Mouse (Mus musculus): Measurements from ENCODE around the gene Htr1b.

The Htr1b gene

GRCm38 (mm10) chr9:81633437-81633973 lies at the start of gene Htr1b:
TSS of gene Htr1b (minus strand) at chr9:81633828.
- no peak for DNase-seq (ENCODE audit: low read depth)

- DNase-seq (ENCODE audit: low read depth): no peak
Measured at GRCm38 (mm10) chr9:81676716-81677115, 43.1 kb upstream of the Htr1b start.

DNA sequence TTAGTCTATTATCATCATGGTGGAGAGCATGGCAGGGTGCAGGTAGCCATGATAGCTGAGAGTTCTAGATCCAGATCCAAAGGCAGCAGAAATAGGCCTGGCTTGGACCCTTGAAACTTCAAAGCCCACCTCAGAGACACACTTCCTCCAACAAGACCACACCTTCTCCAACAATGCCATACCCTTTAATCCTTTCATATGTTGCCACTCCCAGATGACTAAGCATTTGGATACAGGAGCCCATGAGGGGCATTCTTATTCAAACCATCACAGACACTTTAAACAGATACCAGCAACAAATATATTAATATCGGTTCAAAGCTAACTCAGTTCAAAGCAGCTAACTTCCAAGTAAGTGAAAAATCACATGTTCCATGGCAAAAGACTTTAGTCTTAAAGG lies 3.9 kb upstream of the Htr1b start:
- DNase-seq (ENCODE audit: low read depth): no peak

GRCm38 (mm10) chr9:81635109-81635508 lies 1.5 kb upstream of the Htr1b start:
- no peak for DNase-seq (ENCODE audit: low read depth)

DNA sequence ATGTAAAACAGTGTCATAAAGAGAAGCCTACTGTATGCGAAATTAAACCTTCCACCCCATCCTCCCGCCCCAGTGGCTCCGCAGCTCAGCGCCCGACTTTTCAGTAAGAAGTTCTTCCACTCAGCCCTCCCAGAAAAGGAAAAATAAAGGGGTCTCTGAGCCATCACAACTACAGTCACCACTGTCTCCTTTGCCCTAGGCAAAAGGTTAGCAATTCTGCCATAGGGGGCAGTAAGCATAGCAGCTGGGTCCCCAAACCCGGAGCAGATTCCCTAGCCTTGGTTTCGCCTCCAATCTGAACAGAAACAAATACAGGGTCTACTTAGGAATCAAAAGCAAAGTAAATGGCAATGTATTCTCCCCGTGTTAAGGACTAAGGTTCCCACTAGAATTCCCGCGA lies 535 bp upstream of the Htr1b start:
- DNase-seq (ENCODE audit: low read depth): no peak

GRCm38 (mm10) chr9:81632736-81633436 lies 742 bp downstream of the Htr1b start:
- DNase-seq (ENCODE audit: low read depth): no peak

- no peak for DNase-seq (ENCODE audit: low read depth)
Measured at GRCm38 (mm10) chr9:81632191-81632735, 1.4 kb downstream of the Htr1b start.

- DNase-seq (ENCODE audit: low read depth): no peak
Measured at GRCm38 (mm10) chr9:81631581-81632091, 2.0 kb downstream of the Htr1b start.

GRCm38 (mm10) chr9:81626899-81627606 lies 6.6 kb downstream of the Htr1b start:
- DNase-seq (ENCODE audit: low read depth): peak; percentile 63

- no peak for DNase-seq (ENCODE audit: low read depth)
Measured at GRCm38 (mm10) chr9:81625898-81626297, 7.7 kb downstream of the Htr1b start.

DNA sequence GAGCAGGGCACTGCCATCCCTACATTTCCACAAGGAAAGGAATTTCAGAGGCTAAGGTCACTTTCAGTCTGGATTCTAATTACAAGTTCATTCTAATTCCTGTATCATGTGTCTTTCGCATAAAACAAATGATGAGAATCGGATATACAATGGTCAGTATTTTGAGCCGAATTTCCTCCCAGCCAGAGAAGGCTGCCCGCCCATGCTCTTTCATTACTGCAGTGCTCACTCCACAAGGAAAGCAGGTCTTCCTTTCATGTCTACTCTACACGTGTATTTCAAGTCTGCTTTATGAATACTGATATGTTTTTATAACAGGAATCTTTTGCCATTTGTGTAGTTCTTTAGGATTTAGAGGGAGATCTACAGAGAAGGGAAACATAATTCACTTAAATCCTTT lies 10.8 kb downstream of the Htr1b start:
- no peak for DNase-seq (ENCODE audit: low read depth)

DNA sequence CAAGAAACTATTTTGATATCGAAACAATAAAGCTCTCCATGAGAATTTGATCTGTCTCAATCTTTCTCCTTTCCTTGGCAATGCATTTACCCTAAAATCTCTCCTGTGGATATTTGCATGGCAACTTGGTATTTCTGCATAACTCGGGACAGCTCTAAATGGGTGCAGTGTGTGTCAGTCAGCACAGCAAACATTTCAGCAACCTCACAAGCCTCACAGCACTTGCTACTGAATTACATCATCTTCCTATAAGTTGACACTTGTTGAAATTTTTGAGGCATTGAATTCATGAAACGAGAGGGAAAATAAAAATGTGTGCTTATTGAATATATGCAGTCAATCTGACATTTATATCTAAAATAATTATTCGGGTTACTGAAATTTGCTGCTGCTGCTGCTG lies 22.6 kb downstream of the Htr1b start:
- DNase-seq (ENCODE audit: low read depth): no peak
